In the genomic region with DNA sequence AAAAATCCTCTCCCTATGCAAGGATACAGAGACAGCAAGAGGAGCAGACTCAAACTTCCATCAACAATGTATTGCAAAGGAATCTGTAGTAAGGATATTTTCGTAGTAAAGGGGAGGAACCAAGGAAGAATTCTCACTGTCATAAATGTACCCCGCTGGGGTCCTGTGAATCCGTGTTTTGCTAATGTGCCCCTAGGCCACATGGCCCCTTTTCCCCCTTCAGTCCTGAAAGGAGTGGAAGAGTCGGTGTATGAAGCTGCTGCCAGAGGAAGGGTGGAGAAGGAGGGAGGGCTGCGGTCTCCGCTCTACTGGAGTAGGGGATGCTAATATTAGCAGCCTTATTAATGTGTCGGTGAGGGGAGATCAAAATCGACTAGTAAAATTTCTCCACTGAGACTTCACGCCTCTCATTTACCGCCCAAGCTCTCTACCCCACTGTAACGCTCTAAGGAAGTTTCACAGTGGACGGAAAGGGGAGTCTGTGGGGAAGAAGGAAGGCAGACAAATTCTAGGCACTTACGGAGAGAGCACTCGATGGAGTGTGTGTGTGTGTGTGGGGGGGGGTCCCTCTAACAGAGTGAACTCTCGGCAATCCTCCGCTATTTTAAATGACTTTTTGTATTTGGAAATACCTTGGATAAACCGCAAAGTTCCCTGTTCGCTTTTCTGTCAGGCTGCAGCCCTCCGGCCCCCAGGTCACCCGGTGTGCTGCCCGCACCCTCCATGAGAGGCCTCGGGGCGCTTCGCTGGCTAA, we compare ENCODE assay signal across 10 mouse cellular contexts. TPM values are rescaled to one million over a fixed set of nuclear protein-coding genes. Genes with fewer than 3 reads are reported as not detected.
DNase-seq lines count a peak whose midpoint lies in the region; ATAC-seq and TF ChIP-seq lines count a peak whose summit lies in the region.
"Had no signal": no experiment of that assay in that cellular context is flagged by ENCODE, and none has a peak within 500 bp of the region (broad histone marks: within the 10 kb centered on the region; RNA-seq: fewer than 3 reads in every experiment).

No protein-coding gene starts in this region.

- H3K27ac ChIP-seq in left cerebral cortex, adult 2 months: no peak overlapping the region
- H3K27ac ChIP-seq in embryonic facial prominence, embryonic 14.5 days (replicated peaks; ENCODE audit: low read depth, low read length): peak overlapping the region; percentile 88
- H3K27ac ChIP-seq in intestine, embryonic 15.5 days: no peak overlapping the region
- no peak overlapping the region for H3K27ac ChIP-seq in neural tube, embryonic 15.5 days (replicated peaks)
- no peak overlapping the region for H3K27ac ChIP-seq in cerebellum, adult 2 months (ENCODE audit: insufficient read depth, low read length)
- H3K27ac ChIP-seq: macrophage had no signal

- WGBS in embryonic facial prominence, embryonic 14.5 days: 1% methylated on average over 24 of the region's 24 CpGs
- 2% methylated on average over 24 of the region's 24 CpGs for WGBS in intestine, embryonic 15.5 days
- under 1% methylated on average over 24 of the region's 24 CpGs for WGBS in neural tube, embryonic 15.5 days
- 3% methylated on average over 24 of the region's 24 CpGs for whole genome bisulfite sequencing in cerebellum, adult 2 months

- ATAC-seq in embryonic facial prominence, embryonic 14.5 days (ENCODE audit: low read depth): no peak
- no peak for ATAC-seq in intestine, embryonic 15.5 days
- no peak for ATAC-seq in neural tube, embryonic 15.5 days (ENCODE audit: low FRiP score)

- H3K4me1 ChIP-seq in embryonic facial prominence, embryonic 14.5 days (ENCODE audit: control insufficient read depth, insufficient read depth, low read length): peaks cover 5% of the 10 kb centered on the region; the same call in 1 of the 2 replicates
- peaks cover 15% of the 10 kb centered on the region for H3K4me1 ChIP-seq in intestine, embryonic 15.5 days (replicated peaks)
- peaks cover 19% of the 10 kb centered on the region for H3K4me1 ChIP-seq in neural tube, embryonic 15.5 days
- H3K4me1 ChIP-seq in cerebellum, adult 2 months (ENCODE audit: control insufficient read depth, insufficient read depth, low read length): no peaks in the 10 kb centered on the region

- no peak for TF ChIP-seq POLR2A in cerebellum, adult 2 months (IDR thresholded peaks at IDR 0.05; ENCODE audit: borderline replicate concordance, insufficient read depth, low read length)

- H3K9ac ChIP-seq in embryonic facial prominence, embryonic 14.5 days (ENCODE audit: low read depth, low read length): peak overlapping the region; percentile 91
- no peak overlapping the region for H3K9ac ChIP-seq in intestine, embryonic 15.5 days
- H3K9ac ChIP-seq in neural tube, embryonic 15.5 days (replicated peaks): no peak overlapping the region

- H3K4me2 ChIP-seq in embryonic facial prominence, embryonic 14.5 days (ENCODE audit: low read depth, low read length): peak overlapping the region; percentile 74
- peak overlapping the region; percentile 87 for H3K4me2 ChIP-seq in intestine, embryonic 15.5 days (replicated peaks)
- peak overlapping the region; percentile 75 for H3K4me2 ChIP-seq in neural tube, embryonic 15.5 days

- H3K4me3 ChIP-seq in left cerebral cortex, adult 2 months: peak overlapping the region; percentile 44
- H3K4me3 ChIP-seq in embryonic facial prominence, embryonic 14.5 days (ENCODE audit: low read depth, low read length): peak overlapping the region; percentile 69
- peak overlapping the region; percentile 44 for H3K4me3 ChIP-seq in intestine, embryonic 15.5 days (replicated peaks)
- H3K4me3 ChIP-seq in neural tube, embryonic 15.5 days (replicated peaks): peak overlapping the region; percentile 33
- H3K4me3 ChIP-seq in cerebellum, adult 2 months (replicated peaks; ENCODE audit: insufficient read depth, low read depth, low read length): no peak overlapping the region

- peaks cover 71% of the 10 kb centered on the region for H3K27me3 ChIP-seq in embryonic facial prominence, embryonic 14.5 days (replicated peaks; ENCODE audit: control insufficient read depth, insufficient read depth, low read length)
- peaks cover 84% of the 10 kb centered on the region for H3K27me3 ChIP-seq in intestine, embryonic 15.5 days (replicated peaks)
- H3K27me3 ChIP-seq in neural tube, embryonic 15.5 days (replicated peaks): peaks cover 84% of the 10 kb centered on the region
- H3K27me3 ChIP-seq in cerebellum, adult 2 months (ENCODE audit: control insufficient read depth, insufficient read depth, low read length): peaks cover 9% of the 10 kb centered on the region; the same call in 1 of the 2 replicates

- DNase-seq in left cerebral cortex, adult 2 months (ENCODE audit: extremely low spot score in 1 of 2, low spot score in 2 of 2): no peak
- no peak for DNase-seq in left cerebral cortex, adult 8-10 months (ENCODE audit: low spot score in 2 of 2)
- peak; percentile 23 for DNase-seq in embryonic facial prominence, embryonic 14.5 days (ENCODE audit: low spot score)
- no peak for DNase-seq in cerebellum, adult 2 months
- no peak for DNase-seq in left cerebral cortex, postnatal 10 days (ENCODE audit: extremely low spot score in 1 of 2, low spot score in 2 of 2)
- no peak for DNase-seq in right cerebral cortex, postnatal 25 days

- H3K36me3 ChIP-seq in embryonic facial prominence, embryonic 14.5 days (ENCODE audit: control insufficient read depth, insufficient read depth, low read length): peaks cover 4% of the 10 kb centered on the region; the same call in 1 of the 2 replicates
- no peaks in the 10 kb centered on the region for H3K36me3 ChIP-seq in intestine, embryonic 15.5 days
- H3K36me3 ChIP-seq in neural tube, embryonic 15.5 days: no peaks in the 10 kb centered on the region

- H3K9me3 ChIP-seq in embryonic facial prominence, embryonic 14.5 days (ENCODE audit: control insufficient read depth, low read length): no peaks in the 10 kb centered on the region
- H3K9me3 ChIP-seq in intestine, embryonic 15.5 days: no peaks in the 10 kb centered on the region
- no peaks in the 10 kb centered on the region for H3K9me3 ChIP-seq in neural tube, embryonic 15.5 days (replicated peaks)

- intact Hi-C loops in left cerebral cortex, adult 2 months (cut with DNase I): loop anchor here (10.0 kb wide), 2 partner anchors 666 to 776 kb away; a partner anchor contains a TSS
- intact Hi-C loops in left cerebral cortex, postnatal 10 days (cut with DNase I): loop anchor here (10.0 kb wide), 2 partner anchors 776 to 1236 kb away; no protein-coding TSS in a partner anchor

- no peak for TF ChIP-seq CTCF in left cerebral cortex, adult 2 months (IDR thresholded peaks at IDR 0.05)
- no peak for TF ChIP-seq CTCF in cerebellum, adult 2 months (IDR thresholded peaks at IDR 0.05; ENCODE audit: borderline replicate concordance, insufficient read depth, low read depth, low read length)

RNA-seq across cellular contexts. Expression of a gene that starts 1.3 kb away (rescaled TPM):
- total RNA-seq in left cerebral cortex, adult 2 months (2021): 1 to 10 TPM; 5.6 to 8.9 TPM
- total RNA-seq in left cerebral cortex, adult 8-10 months (2022): 10 to 100 TPM in 2 of 4 experiments, 1 to 10 TPM in 2; 8.9 to 11.7 (median 10.0) TPM
- polyA plus RNA-seq in embryonic facial prominence, embryonic 14.5 days (2014; fragmentation: Nextera tagmentation; extraction: Ambion mirVana): 38.0 and 40.2 TPM in 2 replicates
- polyA plus RNA-seq in intestine, embryonic 15.5 days (2015; fragmentation: Nextera tagmentation; extraction: Ambion mirVana): 1.5 and 2.1 TPM in 2 replicates
- 0.41 and 0.83 TPM in 2 replicates for polyA plus RNA-seq in neural tube, embryonic 15.5 days (2015; fragmentation: Nextera tagmentation; extraction: Ambion mirVana)
- polyA plus RNA-seq in cerebellum, adult 2 months (2012; rRNA removed): not detected in 2 replicates
- 1 to 10 TPM; 7.4 to 8.1 TPM for total RNA-seq in left cerebral cortex, postnatal 10 days (2021)
- total RNA-seq: MEL had no signal
- polyA plus RNA-seq: macrophage had no signal

RNA-seq across cellular contexts. Expression of a gene that starts 17.4 kb away (rescaled TPM):
- 10 to 100 TPM in 1 of 2 experiments, 1 to 10 TPM in 1; 9.1 to 11.1 TPM for total RNA-seq in left cerebral cortex, adult 2 months (2021)
- total RNA-seq in left cerebral cortex, adult 8-10 months (2022): 10 to 100 TPM; 22.4 to 35.7 (median 24.6) TPM
- 2.8 and 3.7 TPM in 2 replicates for polyA plus RNA-seq in embryonic facial prominence, embryonic 14.5 days (2014; fragmentation: Nextera tagmentation; extraction: Ambion mirVana)
- polyA plus RNA-seq in intestine, embryonic 15.5 days (2015; fragmentation: Nextera tagmentation; extraction: Ambion mirVana): 0.16 TPM in 1 of 2 replicates, not detected in the other
- polyA plus RNA-seq in neural tube, embryonic 15.5 days (2015; fragmentation: Nextera tagmentation; extraction: Ambion mirVana): 0.41 TPM in 1 of 2 replicates, not detected in the other
- polyA plus RNA-seq in cerebellum, adult 2 months (2012; rRNA removed): not detected in 2 replicates
- total RNA-seq in left cerebral cortex, postnatal 10 days (2021): 10 to 100 TPM; 10.1 to 13.4 TPM
- total RNA-seq: MEL had no signal
- polyA plus RNA-seq: macrophage had no signal

Comparison
In these comparisons a context has a peak if more than half of its experiments do, and no peak if none do; other contexts are left out.
1. RNA of a gene that starts 1.3 kb away (polyA plus RNA-seq): 38.0 to 40.2 TPM in embryonic facial prominence, embryonic 14.5 days; 1.5 to 2.1 TPM in intestine, embryonic 15.5 days, 0.41 to 0.83 TPM in neural tube, embryonic 15.5 days and not detected in cerebellum, adult 2 months; every median in the first group is over 10 times any median in the second.
2. Peak in every context shown above with its lines, with median percentiles within 50 percentile points of each other: H3K4me2 ChIP-seq.